Mouse (Mus musculus) forelimb bud, embryonic 11.5 days (tissue): ENCODE measurements around the gene Narf.

Experiments used
- DNase-seq: peaks from one replicate; pipeline ENCODE4 v3.0.0-alpha.2; 2012; ENCODE audit warnings: low read depth, low spot score

The Narf gene

DNA sequence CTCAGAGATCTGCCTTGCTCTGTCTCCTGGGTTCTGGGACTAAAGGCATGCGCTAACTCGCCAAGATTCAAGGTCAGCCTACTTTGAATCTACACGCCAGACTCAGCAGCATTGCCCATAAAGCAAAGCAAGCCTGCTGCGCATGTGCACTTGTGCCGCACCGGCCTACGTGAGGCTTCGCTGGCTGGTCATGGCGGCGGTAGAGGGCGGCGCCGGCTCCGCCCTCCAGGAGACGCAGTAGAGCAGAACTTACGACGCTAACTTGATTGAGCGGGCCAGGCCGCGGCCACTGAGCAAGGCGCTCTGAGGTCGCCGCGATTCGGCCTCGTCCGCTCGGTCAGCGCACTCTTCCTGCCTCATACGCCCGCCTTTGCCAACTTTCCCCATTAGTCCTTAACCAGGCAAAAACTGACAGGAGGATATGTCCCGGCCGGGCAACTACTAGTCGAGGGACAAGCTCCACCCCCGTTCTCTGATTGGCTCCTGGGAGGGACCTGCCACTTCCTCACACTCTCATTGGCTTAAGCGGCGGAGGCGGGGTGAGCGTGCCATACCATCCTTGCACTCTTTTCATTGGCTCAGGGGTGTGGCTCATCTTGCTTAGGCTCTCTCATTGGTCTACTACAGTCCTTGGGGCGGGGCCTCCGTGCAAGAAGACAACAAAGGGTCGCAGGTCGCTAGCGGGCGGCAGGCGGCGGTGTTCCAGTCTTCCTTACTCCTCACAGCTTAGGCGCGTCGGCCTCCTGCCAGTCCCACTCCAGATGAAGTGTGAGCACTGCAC, at the start of gene Narf:
Gene Narf (plus strand): TSS at position 690 of the 781 bp plus-strand sequence.
- peak; percentile 98 for DNase-seq

DNA sequence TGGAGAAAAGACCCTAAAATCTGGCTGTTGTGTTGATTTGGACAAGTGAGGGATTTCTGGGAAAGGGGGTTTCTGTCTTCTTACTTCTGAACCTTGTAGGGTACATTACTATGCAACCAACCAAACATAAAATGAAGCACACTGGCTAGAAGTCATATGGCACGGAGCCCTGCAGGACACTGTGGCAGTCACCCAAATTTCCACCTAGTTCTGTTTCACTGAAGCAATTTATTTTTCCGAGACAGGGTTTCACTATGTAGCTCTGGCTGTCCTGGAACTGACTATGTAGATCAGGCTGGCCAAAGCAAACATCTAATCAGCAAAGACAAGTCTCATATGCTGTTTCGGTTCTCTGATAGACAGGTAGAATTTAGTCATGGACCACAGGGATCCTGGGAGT, 47.4 kb upstream of the Narf start:
- no peak for DNase-seq

DNA sequence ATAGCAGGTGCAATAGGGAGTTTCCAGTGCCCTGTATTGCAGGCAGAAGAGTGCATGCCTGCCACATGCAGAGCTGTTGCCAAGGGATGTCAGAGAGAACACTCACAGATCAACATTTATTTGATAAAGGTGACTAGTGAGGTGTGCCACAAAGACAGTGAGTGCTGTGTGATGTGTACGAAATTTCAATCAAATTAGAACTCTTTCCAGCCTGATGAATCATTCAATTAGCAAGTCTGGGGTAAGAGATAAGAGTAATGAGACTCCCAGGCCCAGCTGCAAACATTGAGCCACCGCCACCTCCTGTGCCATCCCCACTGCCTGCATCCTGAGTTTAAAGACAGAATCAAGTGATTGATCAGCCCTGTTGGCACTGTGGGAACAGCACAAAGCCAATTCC, 44.3 kb upstream of the Narf start:
- DNase-seq = no peak

GRCm38 (mm10) chr11:121193415-121193814, 43.6 kb upstream of the Narf start:
- no peak for DNase-seq

DNA sequence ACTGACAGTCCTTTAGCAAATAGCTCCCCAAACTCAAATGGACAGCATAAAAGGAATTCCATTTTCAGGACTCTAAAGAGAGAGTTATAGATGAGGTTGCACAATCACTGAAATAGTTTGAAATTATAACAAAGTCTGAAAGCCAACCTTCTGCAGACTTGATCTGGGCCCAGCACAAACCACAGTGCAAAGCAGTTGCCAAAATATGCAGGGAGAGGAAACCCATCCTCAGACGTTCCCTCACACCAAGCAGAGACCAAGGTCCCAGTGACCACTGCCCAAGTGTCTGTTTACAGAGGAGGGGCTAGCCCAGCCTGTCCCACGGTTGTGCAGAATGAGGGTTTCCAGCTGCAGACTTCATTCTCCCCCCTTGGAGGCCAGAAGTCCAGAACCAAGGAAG, 38.4 kb upstream of the Narf start:
- no peak for DNase-seq

- no peak for DNase-seq
These were observed 37.2 kb upstream of the Narf start for GRCm38 (mm10) chr11:121199851-121200250.

GRCm38 (mm10) chr11:121200781-121201180, 36.3 kb upstream of the Narf start:
- no peak for DNase-seq

- peak; percentile 21 for DNase-seq
These were observed 35.4 kb upstream of the Narf start for GRCm38 (mm10) chr11:121201436-121202198.

GRCm38 (mm10) chr11:121203859-121204160, 33.2 kb upstream of the Narf start:
- no peak for DNase-seq

GRCm38 (mm10) chr11:121204161-121205006, 32.7 kb upstream of the Narf start, which contains the start of the genes Hexdc and Ogfod3:
Hexdc (plus strand) TSS chr11:121204433.
Ogfod3 (minus strand) TSS chr11:121204711.
- peak; percentile 97 for DNase-seq

- no peak for DNase-seq
These were observed 20.2 kb upstream of the Narf start for GRCm38 (mm10) chr11:121216831-121217230.

GRCm38 (mm10) chr11:121219776-121220175, 17.3 kb upstream of the Narf start:
- DNase-seq = no peak

DNA sequence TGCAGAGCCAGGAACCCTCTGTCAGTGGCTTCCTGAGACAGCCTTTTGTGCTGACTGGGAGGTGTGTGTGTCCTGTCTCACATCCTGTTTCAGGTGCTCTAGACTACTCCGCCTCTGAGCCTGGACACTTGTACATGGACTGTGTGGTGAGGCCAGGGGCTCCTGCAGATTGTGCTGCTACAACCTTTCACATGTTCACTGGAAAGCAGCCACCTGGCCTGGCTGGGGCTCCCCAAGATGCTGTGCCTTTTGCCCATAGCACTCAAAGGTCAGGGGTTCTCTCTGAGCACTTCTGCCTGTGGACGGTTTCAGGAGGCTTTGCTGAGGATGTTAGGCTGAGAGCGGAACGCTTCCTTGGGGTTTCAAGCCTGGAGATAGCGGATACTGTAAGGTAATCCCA, 16.3 kb upstream of the Narf start:
- no peak for DNase-seq

DNA sequence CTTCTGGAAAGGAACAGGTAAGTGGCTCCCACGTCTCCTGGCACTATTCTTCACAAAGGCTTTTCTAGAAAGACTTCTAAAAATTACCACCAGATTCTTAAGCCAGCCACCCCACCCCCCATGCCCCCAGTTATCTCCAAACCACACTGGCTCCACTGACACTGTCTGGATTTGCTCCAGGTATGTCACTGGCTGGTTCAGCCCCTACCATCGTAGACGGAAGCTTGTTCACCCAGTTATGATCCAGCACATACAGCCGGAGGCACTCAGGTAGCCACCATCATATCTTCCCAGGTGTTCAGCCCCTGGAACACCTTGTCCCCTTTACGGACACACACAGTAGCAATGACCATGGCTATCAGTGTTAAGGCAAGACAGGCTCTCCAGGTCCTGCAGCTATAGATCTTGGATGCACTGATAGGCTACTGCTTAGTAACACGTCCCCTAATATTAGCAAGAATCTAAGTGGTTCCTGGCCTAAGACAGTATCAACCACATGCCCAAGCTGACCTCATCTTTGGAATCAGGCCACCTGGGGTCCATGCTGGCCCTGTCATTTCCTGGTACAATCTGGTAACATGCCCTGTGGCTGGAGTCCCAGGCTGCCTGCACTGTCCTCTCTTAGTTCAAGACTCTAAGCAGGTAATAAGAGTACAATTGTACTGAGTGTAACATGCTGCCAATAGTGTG, 15.6 kb upstream of the Narf start:
- DNase-seq = no peak

GRCm38 (mm10) chr11:121228129-121229017, 8.7 kb upstream of the Narf start:
- no peak for DNase-seq

- peak; percentile 80 for DNase-seq
These were observed 8.0 kb upstream of the Narf start, which contains the start of gene Cybc1 for GRCm38 (mm10) chr11:121229018-121229439. Cybc1 (minus strand) TSS chr11:121229322.

GRCm38 (mm10) chr11:121231191-121231590, 5.9 kb upstream of the Narf start:
- DNase-seq = no peak

- DNase-seq = no peak
These were observed 5.3 kb upstream of the Narf start for GRCm38 (mm10) chr11:121231628-121232291.

DNA sequence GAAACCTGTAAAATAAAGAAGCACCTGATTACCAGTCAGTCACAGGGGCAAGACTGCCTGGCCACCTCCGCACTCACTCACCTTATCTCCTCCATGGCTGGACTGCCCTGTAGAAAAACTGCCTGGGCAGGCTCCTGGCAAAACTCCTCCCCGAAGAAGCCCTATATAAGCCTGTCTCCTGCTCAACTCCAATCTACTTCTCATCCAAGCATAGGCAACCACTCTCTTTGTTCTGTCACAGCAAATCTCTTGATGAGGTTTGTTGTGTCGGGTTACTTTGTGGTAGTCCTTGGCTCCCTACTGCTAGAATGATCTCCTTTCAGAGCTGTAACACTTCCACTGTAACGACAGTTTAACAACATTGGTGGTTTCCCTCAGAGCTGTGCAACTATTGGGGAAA, 4.3 kb upstream of the Narf start:
- no peak for DNase-seq
